Mouse (Mus musculus) ES-E14 (cell line): ENCODE results near the gene Fbxw5.

Experiments used
- HCFC1 ChIP-seq: IDR thresholded peaks from 2 replicates; pipeline ENCODE4 v1.6.1; 2012; ENCODE audit warnings: low read length, inconsistent platforms, borderline replicate concordance; ENCODE audit not compliant: insufficient read depth
- ZC3H11A ChIP-seq: IDR thresholded peaks from 2 replicates; pipeline ENCODE4 v1.6.1; 2012; ENCODE audit warnings: low read depth, mild to moderate bottlenecking, inconsistent platforms, low read length, borderline replicate concordance

- TF ChIP-seq HCFC1 (no peak), ZC3H11A (no peak)
Observed at GRCm38 (mm10) chr2:25465256-25465655, 35.3 kb upstream of the Fbxw5 start.
